Mouse (Mus musculus): Measurements from ENCODE around the gene Zkscan4.
"Not testable (repeated sequence)": the region's sequence is repeated elsewhere in the genome, so short reads cannot be mapped to it uniquely, and the experiment has no call there.

Gene Zkscan4

DNA sequence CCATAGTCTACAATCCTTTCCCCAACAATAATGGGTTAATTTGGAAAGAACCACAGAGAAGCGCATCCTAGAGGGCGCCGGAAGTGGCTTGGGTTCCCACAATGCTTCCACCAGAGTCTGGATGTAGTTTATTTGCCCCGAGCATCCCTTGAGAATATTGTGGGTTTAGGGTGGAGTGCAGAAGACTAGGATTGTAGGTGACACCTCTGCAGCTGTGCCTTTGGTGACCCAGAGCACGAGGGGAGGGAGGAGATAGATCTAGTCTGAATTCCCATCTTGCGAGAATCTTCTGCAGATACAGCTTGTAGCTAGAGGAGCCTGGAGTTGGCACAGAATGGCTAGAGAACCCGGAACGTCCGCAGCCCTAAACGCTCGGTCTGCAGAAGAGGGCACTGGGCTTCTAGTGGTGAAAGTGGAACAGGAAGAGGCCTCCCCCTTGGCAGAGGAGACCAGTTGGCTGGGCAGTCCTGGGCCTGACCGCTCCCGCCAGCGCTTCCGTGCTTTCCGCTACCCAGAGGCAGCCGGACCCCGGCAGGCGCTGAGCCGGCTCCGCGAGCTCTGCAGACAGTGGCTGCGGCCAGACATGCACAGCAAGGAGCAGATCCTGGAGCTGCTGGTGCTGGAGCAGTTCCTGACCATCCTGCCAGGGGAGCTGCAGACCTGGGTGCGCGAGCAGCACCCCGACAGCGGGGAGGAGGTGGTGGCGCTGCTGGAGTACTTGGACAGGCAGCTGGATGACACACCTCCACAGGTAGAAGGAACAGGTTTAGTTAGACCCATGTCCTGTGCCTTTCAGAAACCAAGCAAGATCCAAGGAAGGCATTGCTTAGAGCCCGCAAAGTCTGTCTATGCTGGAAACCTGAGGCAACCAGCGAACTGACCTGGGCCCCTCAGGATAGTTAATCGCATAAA, at the start of gene Zkscan4, which contains the start of gene Gm10065:
Gene Zkscan4 (plus strand): TSS at position 149 of the 912 bp plus-strand sequence.
Gene Gm10065 (minus strand): TSS at position 683 of the 912 bp plus-strand sequence.
- peak; percentile 69 for DNase-seq

DNA sequence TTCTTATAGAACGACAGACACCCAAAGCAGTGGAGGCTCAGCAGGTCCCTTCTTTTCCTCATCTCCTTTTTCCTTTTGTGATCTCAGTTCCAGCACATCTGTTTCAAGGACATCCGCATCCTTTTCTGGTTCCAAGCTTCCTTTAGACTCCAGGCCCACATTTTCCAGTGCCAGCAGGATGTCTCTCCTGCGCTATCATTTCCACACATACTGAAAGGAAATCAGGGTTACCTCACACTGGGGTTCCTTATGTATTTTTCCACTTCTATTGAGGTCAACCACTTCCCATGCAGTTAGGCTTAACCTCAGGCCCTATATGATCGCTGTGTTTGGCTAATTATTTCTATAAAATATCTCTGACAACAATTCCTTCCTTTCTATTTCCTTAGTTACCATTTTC, 43.2 kb upstream of the Zkscan4 start:
- no peak for DNase-seq

DNA sequence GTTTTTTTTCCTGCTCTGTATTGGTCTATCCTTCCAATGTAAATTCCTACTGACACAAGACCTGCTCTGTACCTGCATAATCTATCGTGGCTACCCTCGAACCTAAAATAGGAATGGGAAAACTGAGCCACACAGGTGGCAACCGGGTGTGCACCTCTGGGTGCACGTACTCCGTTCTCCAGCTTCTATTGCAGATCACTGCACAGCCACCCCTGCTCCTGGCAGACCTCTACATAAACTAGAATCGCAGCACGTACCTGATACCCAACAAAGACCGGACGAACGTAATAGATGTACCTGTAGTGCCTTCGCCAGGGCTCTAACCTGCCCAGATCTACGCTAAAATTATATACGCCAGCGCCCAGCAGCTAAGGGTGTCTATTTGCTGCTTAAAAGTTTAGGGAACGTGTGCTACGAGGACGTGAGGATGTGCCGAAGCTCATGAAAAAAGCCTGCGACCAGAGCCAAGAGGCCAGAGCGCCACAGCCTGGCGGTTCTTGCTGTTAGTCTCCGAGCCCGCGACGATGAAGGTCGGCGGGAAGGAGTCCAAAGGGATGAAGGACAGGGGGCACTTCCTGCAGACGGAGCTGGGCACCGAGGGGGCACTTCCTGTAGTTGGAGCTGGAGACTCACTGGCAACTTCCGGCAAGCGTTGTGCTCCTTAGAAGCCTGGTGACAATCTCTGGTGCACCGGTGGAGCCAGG, 38.1 kb upstream of the Zkscan4 start, which contains the start of gene Pgbd1:
Gene Pgbd1 (minus strand): TSS at position 556 of the 704 bp plus-strand sequence.
- DNase-seq = peak; percentile 78

DNA sequence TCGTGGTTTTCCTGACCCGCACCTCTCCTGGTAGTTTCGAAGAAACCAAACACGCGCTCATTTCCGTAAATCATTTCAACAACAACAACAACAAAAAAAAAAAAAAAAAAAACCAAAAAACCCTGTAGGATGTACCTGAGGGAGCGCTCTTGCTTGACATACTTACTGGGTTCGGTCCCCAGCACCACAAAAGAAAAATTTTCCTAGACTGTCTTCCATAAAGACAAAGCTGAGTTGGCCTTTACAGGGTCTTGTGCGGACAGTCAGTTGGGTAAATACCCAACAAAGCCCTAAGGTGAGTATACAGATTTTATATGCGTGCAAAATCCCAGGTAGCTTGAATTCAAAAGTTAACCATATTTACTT, 37.5 kb upstream of the Zkscan4 start:
- DNase-seq = no peak

DNA sequence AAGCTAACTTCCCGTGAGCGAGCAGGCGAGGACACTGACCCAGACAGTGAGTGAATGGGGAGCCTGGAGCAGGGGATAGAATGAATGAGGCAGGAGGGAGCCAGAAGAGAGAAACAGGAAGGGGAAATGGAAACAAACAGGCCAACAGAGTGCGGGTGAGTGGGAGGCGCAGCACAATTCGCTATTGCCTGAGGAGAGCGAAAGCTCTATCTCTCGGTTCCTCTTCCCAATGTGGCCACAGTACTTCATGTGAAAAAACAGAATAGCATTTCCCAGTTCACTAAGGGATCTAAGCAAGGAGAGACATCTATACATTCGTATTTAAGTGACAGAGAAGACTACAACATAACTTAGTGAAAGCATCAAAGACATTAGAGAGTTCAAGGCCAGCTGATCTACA, 31.9 kb upstream of the Zkscan4 start:
- DNase-seq = no peak

- no peak for DNase-seq
Observed at GRCm38 (mm10) chr13:21447856-21448614, 30.7 kb upstream of the Zkscan4 start.

DNA sequence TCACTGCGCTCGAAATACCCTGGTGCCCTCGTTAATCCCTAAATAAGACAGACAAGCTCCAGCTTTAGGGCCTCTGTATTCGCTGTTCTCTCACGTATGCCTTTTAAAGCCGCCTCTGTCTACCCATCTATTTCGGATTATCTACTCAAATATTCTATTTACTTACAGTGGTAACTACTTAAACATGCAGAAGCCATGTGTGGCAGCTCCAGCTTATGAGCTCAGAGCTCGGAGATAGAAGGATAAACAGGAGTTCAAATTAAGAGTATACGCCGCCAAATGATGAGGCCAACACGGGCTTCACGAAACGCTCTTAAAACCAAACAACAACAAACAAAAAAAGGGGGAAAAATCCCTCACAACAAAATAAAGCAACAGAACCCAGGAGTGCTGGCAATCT, 25.7 kb upstream of the Zkscan4 start:
- DNase-seq = no peak

GRCm38 (mm10) chr13:21453449-21453848, 25.3 kb upstream of the Zkscan4 start, which contains the start of gene Zscan26:
Zscan26 (minus strand) TSS chr13:21453730.
- peak; percentile 64 for DNase-seq

DNA sequence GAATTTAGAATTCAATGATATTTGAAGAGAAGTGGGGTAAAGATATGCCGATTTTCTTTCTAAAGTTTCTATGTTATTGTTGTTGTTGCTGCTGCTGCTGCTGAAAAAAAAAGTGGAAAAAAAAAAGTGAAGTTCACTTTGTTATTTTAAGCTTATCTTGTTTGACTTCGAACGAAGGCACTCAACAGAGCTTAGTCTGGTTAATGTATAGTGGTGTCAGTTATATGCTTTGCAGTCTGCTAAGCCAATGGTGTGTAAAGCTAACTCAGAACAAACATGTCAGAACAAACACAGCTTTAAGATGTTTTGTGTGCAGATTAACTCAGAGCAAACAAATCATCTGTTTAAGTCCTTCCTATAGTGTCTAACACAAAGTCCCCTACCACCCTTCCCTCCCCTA, 24.6 kb upstream of the Zkscan4 start:
- DNase-seq = no peak

DNA sequence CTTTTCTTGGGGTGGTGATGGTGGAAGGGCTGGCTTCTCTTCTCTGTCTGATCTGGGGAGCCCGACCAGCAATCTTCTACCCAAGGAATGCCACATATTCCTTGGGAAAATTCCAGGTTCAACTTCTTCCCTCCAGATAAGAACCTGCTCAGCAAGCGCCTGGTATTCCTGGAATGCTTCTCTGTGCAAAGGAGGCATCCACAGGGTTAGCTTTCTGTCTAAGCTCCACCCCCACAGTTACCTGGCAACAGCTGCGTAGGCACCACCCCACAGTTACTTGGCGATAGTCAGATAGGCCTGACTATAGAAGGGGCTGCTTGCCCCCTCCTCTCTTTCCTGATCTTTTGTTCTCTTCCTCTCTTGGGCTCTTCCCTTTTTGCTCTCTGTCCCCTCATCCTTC, 22.4 kb upstream of the Zkscan4 start:
- no peak for DNase-seq

GRCm38 (mm10) chr13:21462516-21462915, 16.2 kb upstream of the Zkscan4 start:
- not testable (repeated sequence) for DNase-seq

GRCm38 (mm10) chr13:21467336-21467735, 11.4 kb upstream of the Zkscan4 start:
- DNase-seq = no peak

- peak; percentile 73 for DNase-seq
Observed at GRCm38 (mm10) chr13:21468061-21469019, 10.4 kb upstream of the Zkscan4 start, which contains the start of gene Nkapl. Nkapl (minus strand) TSS chr13:21468509.

- DNase-seq = no peak
Observed at GRCm38 (mm10) chr13:21469097-21469496, 9.6 kb upstream of the Zkscan4 start.

- no peak for DNase-seq
Observed at GRCm38 (mm10) chr13:21472427-21472826, 6.3 kb upstream of the Zkscan4 start.

GRCm38 (mm10) chr13:21486881-21487280, 8.2 kb downstream of the Zkscan4 start:
- DNase-seq = no peak

DNA sequence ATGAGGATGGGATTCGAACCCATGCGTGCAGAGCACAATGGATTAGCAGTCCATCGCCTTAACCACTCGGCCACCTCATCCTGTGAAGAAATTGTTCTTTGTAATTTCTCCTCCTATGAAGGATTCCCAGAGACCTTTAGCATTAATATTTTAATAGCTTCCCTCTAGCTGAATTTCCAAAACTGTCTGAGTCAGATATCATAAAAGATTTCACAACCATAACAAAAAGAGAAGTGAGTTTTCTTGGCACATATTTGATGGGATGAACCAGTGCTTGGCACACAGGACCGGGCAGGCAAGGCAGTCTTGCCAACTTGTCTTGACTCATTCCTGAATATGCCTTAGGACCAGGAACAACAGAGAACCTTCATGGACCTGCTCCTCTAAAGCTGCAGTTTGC, 14.1 kb downstream of the Zkscan4 start:
- no peak for DNase-seq

- peak; percentile 7 for DNase-seq
Observed at GRCm38 (mm10) chr13:21495080-21495479, 16.4 kb downstream of the Zkscan4 start, which contains the start of gene AK157302. AK157302 (plus strand) TSS chr13:21495223.

GRCm38 (mm10) chr13:21501182-21501581, 22.5 kb downstream of the Zkscan4 start, which contains the start of gene Gm11273:
Gm11273 (minus strand) TSS chr13:21501418.
- DNase-seq = not testable (repeated sequence)

- no peak for DNase-seq
Observed at GRCm38 (mm10) chr13:21502296-21502695, 23.6 kb downstream of the Zkscan4 start.

GRCm38 (mm10) chr13:21506221-21506649, 27.5 kb downstream of the Zkscan4 start:
- peak; percentile 71 for DNase-seq
